Mouse (Mus musculus): ENCODE results near the gene Ppp2r5c.
A peak's percentile ranks its signal among the peaks of the same experiment; 100 is the strongest.

Ppp2r5c gene

GRCm38 (mm10) chr12:110608460-110609152 is 161.7 kb downstream of the Ppp2r5c start:
- peak; percentile 68 to 82 for DNase-seq (ENCODE audit: low spot score in 2 of 2)

- no peak for DNase-seq (ENCODE audit: low spot score in 2 of 2)
Observed at GRCm38 (mm10) chr12:110609153-110609497, 162.2 kb downstream of the Ppp2r5c start.

- DNase-seq (ENCODE audit: low spot score in 2 of 2): no peak
Observed at GRCm38 (mm10) chr12:110610713-110611112, 163.8 kb downstream of the Ppp2r5c start.

GRCm38 (mm10) chr12:110630056-110630455 is 183.1 kb downstream of the Ppp2r5c start:
- no peak for DNase-seq (ENCODE audit: low spot score in 2 of 2)
